Mouse (Mus musculus): ENCODE data around the gene Kdelr1. TPM values are rescaled to one million over a fixed set of nuclear protein-coding genes. Genes with fewer than 3 reads are reported as not detected.

The Kdelr1 gene
- polyA plus RNA-seq (2012; rRNA removed), result 357 and 385 TPM in 2 replicates

DNA sequence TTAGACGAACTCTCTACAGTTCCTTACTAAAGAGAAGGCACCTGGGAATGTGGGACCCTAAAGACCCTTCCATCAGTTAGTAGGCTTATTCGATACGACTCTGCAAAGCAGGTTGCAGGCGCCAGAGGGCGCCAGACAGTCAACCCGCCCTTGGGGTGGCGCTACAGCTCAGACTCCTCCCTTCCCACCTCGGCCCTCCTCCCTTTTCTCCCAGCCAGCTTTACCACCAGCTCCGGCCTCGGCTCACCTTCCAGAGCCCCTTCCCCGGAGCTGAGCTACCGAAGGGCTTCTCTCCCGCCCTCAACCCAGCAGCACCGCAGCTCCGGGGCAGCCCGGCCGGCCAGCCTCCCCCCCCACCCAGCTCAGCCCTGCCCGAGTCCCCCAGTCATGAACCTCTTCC is at the start of gene Kdelr1:
Gene Kdelr1, plus strand, starts transcription at position 149 of the 400 bp plus-strand sequence.
- peak; percentile 44 for DNase-seq (ENCODE audit: low read depth, low spot score)
- WGBS, result under 1% methylated on average over 18 of the region's 18 CpGs

DNA sequence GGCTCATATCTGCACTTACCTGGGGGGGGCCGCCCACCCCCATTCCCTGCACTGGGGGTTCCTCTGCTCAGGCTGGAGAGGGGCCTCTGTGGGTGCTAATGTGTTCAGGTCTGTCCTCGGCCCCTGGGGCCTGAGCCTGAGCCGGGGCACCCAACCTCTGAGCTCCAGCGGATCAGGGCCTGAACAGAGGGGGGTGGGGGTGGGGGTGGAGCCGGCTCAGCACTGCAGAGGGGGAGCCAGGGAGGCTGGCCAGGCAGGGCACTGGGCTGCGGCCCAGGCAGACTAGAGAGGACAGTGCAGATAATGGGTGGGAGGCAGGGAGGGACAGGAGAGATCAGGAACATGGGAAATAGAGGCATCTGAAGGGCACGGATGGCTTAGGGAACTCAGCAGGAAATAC is 48.0 kb upstream of the Kdelr1 start, which contains the start of gene Kcnj14:
Gene Kcnj14, minus strand, starts transcription at position 185 of the 400 bp plus-strand sequence.
- DNase-seq (ENCODE audit: low read depth, low spot score), result no peak
- 77% methylated on average over 7 of the region's 7 CpGs for WGBS

DNA sequence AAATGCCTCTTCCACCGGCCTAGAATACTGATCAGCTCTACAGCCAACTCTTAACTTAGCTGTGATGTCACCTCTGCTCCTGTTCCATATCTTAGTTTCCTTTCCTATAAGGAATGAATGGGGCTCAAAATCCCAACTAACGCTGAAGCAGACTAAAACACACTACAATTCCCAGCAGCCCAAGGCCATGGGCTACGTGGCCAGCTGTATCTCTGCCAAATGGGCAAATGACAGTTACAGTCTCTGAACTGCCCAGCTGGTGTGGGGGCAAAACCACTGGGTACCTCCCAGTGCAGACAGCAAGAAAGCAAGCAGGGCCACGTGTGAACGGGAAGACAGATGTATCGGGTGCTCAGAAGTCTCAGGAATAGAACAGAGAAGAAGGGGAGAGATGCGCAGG is 45.9 kb upstream of the Kdelr1 start:
- DNase-seq (ENCODE audit: low read depth, low spot score), result no peak
- 88% methylated on average over 7 of the region's 7 CpGs for WGBS

DNA sequence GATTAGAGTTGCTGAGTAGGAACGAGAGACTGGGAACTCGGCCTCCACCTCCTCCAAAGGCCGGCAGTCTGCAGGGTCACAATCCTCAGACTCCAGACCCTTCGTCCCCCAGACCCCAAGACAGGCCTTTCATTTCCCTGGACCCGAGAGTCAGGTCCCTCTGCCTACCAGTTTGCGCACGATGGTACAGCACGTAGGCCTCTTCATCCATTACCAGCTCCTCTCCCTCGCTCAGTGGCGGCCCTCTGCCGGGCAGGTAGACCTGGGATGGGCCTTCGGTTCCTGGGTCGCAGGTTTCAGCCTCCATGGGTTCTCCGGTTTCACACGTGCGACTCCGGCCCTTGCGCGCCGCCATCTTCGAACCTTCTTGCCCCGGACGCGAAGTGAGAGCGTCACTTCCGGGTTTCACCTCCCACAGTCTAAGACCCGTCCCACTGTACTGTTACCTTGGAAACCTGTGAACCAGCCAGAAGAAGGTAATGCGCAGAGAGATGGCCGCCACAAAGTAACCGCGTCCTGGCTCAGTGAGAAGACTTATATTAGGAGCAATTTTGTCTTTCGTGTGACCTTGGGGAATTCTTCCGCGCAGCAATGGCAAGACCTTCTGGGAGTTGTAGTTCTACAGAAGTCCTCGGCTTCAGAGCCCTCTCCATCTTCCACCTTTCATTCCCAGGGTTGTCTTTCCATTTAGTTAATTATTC is 42.0 kb upstream of the Kdelr1 start, which contains the start of gene Grwd1:
Gene Grwd1, minus strand, starts transcription at position 518 of the 701 bp plus-strand sequence.
- DNase-seq (ENCODE audit: low read depth, low spot score), result peak; percentile 73
- under 1% methylated on average over 35 of the region's 35 CpGs for WGBS

- DNase-seq (ENCODE audit: low read depth, low spot score), result no peak
- 24% methylated on average over 5 of the region's 5 CpGs for WGBS
Observed at GRCm38 (mm10) chr7:45831128-45831525, 41.4 kb upstream of the Kdelr1 start.

DNA sequence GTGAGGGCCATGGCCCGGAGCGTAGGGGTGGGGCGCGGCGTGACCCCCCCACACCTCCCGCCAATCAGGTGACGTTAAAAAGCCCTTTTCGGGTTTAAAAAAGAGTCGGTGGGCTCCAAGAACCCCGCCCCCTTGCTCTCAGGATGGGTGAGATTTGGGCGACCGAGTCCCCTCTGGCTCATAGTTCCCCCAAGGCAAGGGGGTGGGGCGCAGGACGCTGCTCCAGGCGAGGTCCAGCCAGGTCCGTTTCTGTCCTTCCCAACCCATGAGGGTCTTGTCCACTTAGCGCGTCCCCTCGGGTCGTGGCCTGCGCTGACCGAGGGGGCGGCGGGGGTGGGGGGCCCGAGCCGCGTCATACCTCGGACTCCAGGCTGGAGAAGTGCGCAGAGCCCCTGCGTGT is 40.1 kb upstream of the Kdelr1 start:
- no peak for DNase-seq (ENCODE audit: low read depth, low spot score)
- 14% methylated on average over 30 of the region's 30 CpGs for WGBS

- WGBS, result under 1% methylated on average over 82 of the region's 86 CpGs
- DNase-seq (ENCODE audit: low read depth, low spot score), result no peak
Observed at GRCm38 (mm10) chr7:45833148-45833790, 39.3 kb upstream of the Kdelr1 start.

DNA sequence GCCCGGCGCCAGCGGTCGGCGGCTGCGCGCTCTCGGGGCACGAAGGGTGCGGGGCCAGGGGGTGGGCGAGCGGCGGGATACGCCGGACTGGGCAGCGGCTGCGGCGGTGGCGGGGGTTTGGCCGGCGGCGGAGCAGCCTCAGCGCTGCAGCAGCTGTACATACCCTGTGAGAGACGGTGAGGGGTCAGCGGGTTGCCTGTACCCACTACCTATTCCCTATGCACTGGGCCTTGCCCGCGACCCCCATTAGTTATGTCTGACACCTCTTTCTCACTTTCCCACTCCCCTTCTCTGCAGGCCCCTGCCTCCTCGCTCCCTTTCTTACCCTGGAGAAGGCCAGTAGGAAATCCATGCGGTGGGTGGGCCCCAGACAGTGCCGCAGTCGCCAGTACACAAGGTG is 38.6 kb upstream of the Kdelr1 start:
- 11% methylated on average over 31 of the region's 31 CpGs for WGBS

DNA sequence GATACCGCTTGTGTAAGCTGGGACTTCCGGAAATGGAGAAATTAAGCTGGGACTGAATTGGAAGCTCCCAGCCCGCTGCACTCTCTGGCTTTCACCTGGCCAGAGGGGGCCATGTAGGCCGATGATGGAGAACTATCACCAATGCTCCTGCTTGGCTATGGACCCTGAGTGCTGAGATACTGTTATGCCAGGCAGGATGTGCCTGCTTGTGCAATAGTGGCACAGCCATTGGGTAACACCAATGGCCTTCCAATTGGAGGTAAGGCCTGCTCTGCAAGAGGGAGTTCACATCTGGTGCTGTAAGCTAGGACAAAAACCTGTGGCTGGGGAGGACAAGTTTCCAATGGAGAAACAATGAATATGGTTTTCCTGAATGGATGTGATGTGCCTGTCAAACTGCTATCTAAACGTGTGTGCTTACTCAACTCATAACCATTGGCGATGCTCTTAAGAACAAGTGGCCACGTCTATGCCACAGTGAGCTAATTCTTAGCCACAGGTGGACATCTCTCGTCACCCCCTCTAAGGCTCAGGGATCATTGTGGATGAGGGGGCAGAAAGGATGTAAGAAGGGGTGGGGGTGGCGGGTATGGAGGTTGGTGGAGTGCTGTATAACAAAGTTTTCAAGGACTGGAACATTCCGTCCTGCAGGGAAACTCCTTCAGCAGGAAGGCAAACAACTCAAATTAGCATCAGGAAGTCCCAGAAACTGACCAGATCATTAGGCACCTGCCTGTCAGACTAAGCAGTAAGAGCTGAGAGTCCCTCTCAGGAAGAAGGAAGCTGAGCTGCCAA is 29.4 kb upstream of the Kdelr1 start:
- no peak for DNase-seq (ENCODE audit: low read depth, low spot score)
- 86% methylated on average over 10 of the region's 10 CpGs for WGBS

More for the DNA sequence above, 38.6 kb upstream of the Kdelr1 start:
- no peak for DNase-seq (ENCODE audit: low read depth, low spot score)

DNA sequence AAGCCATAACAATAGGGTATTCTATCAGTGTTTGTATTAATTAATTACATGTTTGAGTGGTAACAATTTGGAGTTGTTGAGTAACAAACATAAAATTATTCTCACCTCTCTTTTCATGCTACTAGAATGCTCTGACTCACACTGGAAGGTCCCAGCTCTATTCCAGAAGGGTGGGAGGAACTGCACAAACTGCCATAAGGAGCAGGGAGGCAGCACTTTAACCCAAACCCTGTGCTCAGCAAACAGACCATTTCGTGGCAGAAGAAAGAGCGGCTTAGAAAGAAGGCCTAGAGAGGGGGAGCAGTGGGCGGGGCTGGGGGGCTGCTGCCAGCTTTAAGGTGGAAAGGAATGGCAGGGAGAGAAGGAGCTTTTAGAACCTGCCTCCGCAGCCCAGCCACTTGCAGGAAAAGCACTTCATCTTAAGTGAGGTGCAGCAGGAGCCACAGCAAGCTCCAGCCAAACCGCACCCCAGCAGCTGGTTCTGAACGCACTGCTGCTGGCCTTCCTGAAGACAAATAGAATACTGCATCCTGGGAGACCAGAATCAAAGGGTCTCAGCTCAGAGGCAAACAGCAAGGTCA is 24.0 kb upstream of the Kdelr1 start:
- WGBS, result 22% methylated on average over 6 of the region's 6 CpGs
- no peak for DNase-seq (ENCODE audit: low read depth, low spot score)

DNA sequence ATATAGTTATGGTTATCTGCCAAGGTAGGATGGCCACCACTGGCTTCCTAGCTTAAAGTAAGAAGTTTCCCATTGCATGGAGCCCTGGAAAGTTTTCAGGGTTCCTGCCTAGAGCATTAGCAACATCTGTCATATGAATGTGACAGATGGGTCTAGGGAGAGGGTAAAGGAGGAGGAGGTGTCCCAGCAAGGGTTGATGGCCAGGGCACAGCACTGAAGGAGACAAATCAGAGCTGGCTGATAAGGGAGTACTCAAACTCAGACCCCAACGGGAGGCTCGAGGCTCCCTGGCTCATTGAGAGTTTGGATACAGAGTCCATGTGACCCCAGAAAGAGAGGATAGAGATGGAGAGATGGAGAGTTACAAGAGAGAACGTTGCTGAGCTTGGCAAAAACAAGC is 21.9 kb upstream of the Kdelr1 start:
- no peak for DNase-seq (ENCODE audit: low read depth, low spot score)
- WGBS, result 76% methylated on average over 3 of the region's 3 CpGs

GRCm38 (mm10) chr7:45853089-45853488 is 19.5 kb upstream of the Kdelr1 start:
- DNase-seq (ENCODE audit: low read depth, low spot score), result no peak
- 79% methylated on average over 12 of the region's 12 CpGs for WGBS

GRCm38 (mm10) chr7:45856950-45857901 is 15.3 kb upstream of the Kdelr1 start:
- no peak for DNase-seq (ENCODE audit: low read depth, low spot score)
- 18% methylated on average over 30 of the region's 30 CpGs for WGBS

- DNase-seq (ENCODE audit: low read depth, low spot score), result no peak
- 33% methylated on average over 4 of the region's 4 CpGs for WGBS
Observed at GRCm38 (mm10) chr7:45859008-45859407, 13.6 kb upstream of the Kdelr1 start.

GRCm38 (mm10) chr7:45862804-45863203 is 9.8 kb upstream of the Kdelr1 start:
- 83% methylated on average over 7 of the region's 7 CpGs for WGBS
- no peak for DNase-seq (ENCODE audit: low read depth, low spot score)

- WGBS, result 62% methylated on average over 3 of the region's 3 CpGs
- no peak for DNase-seq (ENCODE audit: low read depth, low spot score)
Observed at GRCm38 (mm10) chr7:45864435-45864834, 8.1 kb upstream of the Kdelr1 start.

- DNase-seq (ENCODE audit: low read depth, low spot score), result peak; percentile 50
- under 1% methylated on average over 117 of the region's 117 CpGs for WGBS
Observed at GRCm38 (mm10) chr7:45865925-45866910, 6.4 kb upstream of the Kdelr1 start.

DNA sequence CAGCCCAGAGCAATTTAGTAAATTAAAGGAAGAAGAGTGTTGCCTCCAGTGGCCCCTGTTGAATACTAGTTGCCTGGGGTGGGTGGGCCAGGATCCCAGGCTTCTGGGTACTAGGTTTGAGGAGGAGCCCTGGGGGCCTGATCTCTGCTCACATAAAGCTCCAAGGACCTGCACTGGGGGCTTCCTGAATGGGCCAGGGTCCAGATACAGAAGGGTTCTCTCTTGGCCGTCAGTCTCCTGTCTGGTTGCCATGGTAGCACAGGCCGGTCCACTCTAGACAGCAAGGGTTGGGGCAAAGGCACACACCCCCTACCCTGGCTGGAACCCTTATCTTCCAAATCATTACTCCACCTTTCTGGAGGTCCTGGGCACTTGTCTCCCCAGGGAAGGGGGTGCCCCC is 4.7 kb upstream of the Kdelr1 start:
- WGBS, result 77% methylated on average over 2 of the region's 2 CpGs
- DNase-seq (ENCODE audit: low read depth, low spot score), result no peak
